Mouse (Mus musculus) heart, adult 2 months (tissue): ENCODE measurements at regions not wholly inside any gene's neighbourhood (a gene's known extent, or its start where the extent isn't known, plus 50 kb on each side); places are given as distances from the start of the nearest gene placed in this dataset.

Source experiments
- CTCF ChIP-seq: fragments of 200-600 bp; IDR thresholded peaks from 2 replicates; pipeline ENCODE4 v1.8.1; 2022; ENCODE audit warnings: antibody characterized with exemption, mild to moderate bottlenecking, moderate library complexity
- POLR2A ChIP-seq: fragments of 200-500 bp; IDR thresholded peaks from 2 replicates; pipeline ENCODE4 v1.6.1; 2011; ENCODE audit warnings: mild to moderate bottlenecking, low read depth, low read length, control low read depth; ENCODE audit not compliant: insufficient read depth

GRCm38 (mm10) chr16:93123707-93124106, 297.8 kb upstream of the Runx1 start:
- TF ChIP-seq CTCF = no peak
- TF ChIP-seq POLR2A = no peak
